Mouse (Mus musculus): Measurements from ENCODE around the gene Pear1.

DNA sequence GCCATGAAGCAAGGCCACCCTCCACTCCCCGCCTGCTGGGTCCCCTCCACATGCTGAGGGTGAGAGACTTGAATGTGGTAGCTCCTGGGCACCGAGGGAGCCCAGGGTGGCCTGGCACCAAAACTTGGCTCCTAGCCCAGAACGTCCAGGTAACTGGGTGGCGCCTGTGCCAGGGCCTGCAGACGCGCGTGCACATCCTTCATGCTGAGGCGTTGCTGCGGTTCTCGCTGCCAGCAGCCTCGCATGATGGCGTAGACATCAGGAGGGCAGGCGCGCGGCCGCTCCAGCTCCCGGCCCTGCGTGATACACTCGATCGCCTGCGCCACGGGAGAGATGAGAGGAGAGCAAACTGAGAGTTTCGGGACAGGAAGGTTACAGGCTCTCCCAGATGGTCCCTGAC is 45.8 kb downstream of the Pear1 start:
- TF ChIP-seq USF1 (IDR thresholded peaks at IDR 0.05; ENCODE audit: low read depth) (no peak), POLR2A (IDR thresholded peaks at IDR 0.05; ENCODE audit: insufficient read length, low read depth) (no peak), REST (IDR thresholded peaks at IDR 0.05; ENCODE audit: insufficient read depth, insufficient read length) (no peak), MAX (IDR thresholded peaks at IDR 0.05; ENCODE audit: low read depth) (no peak), MYOG (IDR thresholded peaks at IDR 0.05; ENCODE audit: control insufficient read depth in 1 of 3, insufficient read depth in 1 of 3, insufficient read length in 2 of 3, low read depth in 2 of 3) (no peak), POLR2AphosphoS2 (IDR thresholded peaks at IDR 0.05; ENCODE audit: insufficient read length, low read depth) (no peak), TCF12 (IDR thresholded peaks at IDR 0.05; ENCODE audit: insufficient read depth, poor library complexity, severe bottlenecking) (no peak), CEBPB (IDR thresholded peaks at IDR 0.05; ENCODE audit: insufficient read depth, poor library complexity, severe bottlenecking) (no peak), E2F4 (IDR thresholded peaks at IDR 0.05; ENCODE audit: insufficient read depth) (no peak)

Data from myocyte (in vitro differentiated cells).